Mouse (Mus musculus) kidney, embryonic 15.5 days (tissue): ENCODE results near the gene Syt12. TPM values are rescaled to one million over a fixed set of nuclear protein-coding genes. Genes with fewer than 3 reads are reported as not detected.

Source experiments
- ATAC-seq: fragments of 200-750 bp; cut with Nextera tagmentation; replicated peaks from 2 replicates; pipeline ENCODE4 v1.8.0; 2017; ENCODE audit warnings: moderate TSS enrichment; ENCODE audit not compliant: low FRiP score
- H3K27ac ChIP-seq: fragments of 300-500 bp; sonication (generic); 2 replicates; pipeline ENCODE4 v1.5.1; 2015; ENCODE audit warnings: mild to moderate bottlenecking, inconsistent platforms
- H3K27me3 ChIP-seq: fragments of 300-500 bp; sonication (generic); 2 replicates; pipeline ENCODE4 v1.6.1; 2015; ENCODE audit warnings: inconsistent platforms
- H3K36me3 ChIP-seq: fragments of 300-500 bp; sonication (generic); 2 replicates; pipeline ENCODE4 v1.6.1; 2015; ENCODE audit warnings: inconsistent platforms
- H3K4me1 ChIP-seq: fragments of 300-500 bp; sonication (generic); 2 replicates; pipeline ENCODE4 v1.6.1; 2015; ENCODE audit warnings: inconsistent platforms
- H3K4me2 ChIP-seq: fragments of 300-500 bp; sonication (generic); 2 replicates; pipeline ENCODE4 v1.6.1; 2015; ENCODE audit warnings: moderate library complexity, mild to moderate bottlenecking, inconsistent platforms
- H3K4me3 ChIP-seq: fragments of 300-500 bp; sonication (generic); replicated peaks from 2 replicates; pipeline ENCODE4 v1.5.1; 2015; ENCODE audit warnings: mild to moderate bottlenecking, inconsistent platforms
- H3K9ac ChIP-seq: fragments of 300-500 bp; sonication (generic); 2 replicates; pipeline ENCODE4 v1.6.1; 2015; ENCODE audit warnings: mild to moderate bottlenecking, inconsistent platforms
- H3K9me3 ChIP-seq: fragments of 300-500 bp; sonication (generic); replicated peaks from 2 replicates; pipeline ENCODE4 v1.6.1; 2016; ENCODE audit warnings: inconsistent platforms
- whole genome bisulfite sequencing: fragments of 180-500 bp; shearing (Covaris S2); methylation state at CpG from one replicate; pipeline ENCODE4 v1.1.7; 2015; ENCODE audit warnings: mixed read lengths; 5-methylcytosine and 5-hydroxymethylcytosine counted together
- polyA plus RNA-seq: library from polyadenylated mRNA; unstranded; fragments of >200 nt; fragmentation: Nextera tagmentation; extraction: Ambion mirVana; gene quantifications from 2 replicates; pipeline ENCODE4 v1.2.1, GENCODE M21; 2015

Syt12 gene
- polyA plus RNA-seq, 1 experiment from 2014 or later = 2.9 TPM

DNA sequence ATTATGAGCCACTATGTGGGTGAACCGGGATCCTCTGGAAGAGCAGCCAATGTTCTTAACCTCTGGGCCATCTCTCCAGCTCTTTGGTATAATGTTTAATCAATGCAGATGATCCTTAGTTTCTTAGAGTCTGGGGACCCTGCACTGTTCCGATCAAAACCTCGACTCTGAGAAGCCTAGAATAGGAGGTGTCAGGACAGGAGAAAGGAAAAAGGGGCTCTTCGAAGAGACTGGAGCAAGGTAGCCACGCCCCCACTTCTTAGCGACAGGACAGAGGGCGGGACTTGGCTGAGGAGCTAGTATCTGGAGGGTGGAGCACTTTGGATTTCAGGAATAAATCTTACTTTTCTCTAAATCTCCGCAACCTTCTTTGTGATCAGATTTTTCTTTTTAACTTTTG is 37.0 kb downstream of the Syt12 start:
- no peak for ATAC-seq

DNA sequence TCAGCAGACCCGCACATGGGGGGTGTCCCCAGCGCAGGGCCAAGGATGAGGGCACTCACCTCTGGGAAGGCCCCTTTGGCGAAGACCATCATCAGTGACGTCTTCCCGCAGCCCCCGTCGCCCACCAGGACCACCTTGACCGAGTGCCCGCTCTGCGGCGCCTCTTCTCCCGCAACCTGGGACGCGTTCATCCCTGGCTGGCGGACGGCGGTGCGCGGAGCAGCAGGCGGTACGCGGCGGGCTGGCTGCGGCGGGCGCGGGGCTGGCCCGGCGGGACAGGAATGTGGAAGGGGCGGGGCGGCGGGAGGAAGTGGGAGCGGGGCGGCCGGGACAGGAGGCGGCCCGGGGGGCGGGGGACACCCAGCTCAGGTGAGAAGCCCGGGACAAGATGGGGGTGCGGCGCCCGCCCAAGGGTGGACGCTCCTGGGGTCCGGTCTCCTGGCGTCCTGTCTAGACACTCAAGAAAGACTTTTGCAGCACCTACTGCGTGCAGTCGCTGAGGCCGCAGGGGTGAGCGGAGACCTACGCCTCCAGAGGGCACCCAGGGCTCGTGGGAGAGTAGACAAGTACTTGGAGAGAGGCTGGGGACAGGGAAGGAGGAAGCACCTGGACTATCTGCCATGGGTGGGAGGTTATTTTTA is 38.0 kb downstream of the Syt12 start, which contains the start of gene Rhod:
Gene Rhod (minus strand): TSS at position 272 of the 641 bp plus-strand sequence.
- H3K4me1 ChIP-seq = peaks cover 45% of the 10 kb centered on the region
- H3K27me3 ChIP-seq = no peaks in the 10 kb centered on the region
- H3K9ac ChIP-seq = peak within 1 kb of the TSS; percentile 74
- H3K9me3 ChIP-seq = no peaks in the 10 kb centered on the region
- H3K4me3 ChIP-seq = peak within 1 kb of the TSS; percentile 76
- H3K4me2 ChIP-seq = peak within 1 kb of the TSS; percentile 88
- peak within 1 kb of the TSS; percentile 91 for H3K27ac ChIP-seq
- peaks cover 10% of the 10 kb centered on the region for H3K36me3 ChIP-seq
- 1% methylated on average over 47 of the region's 51 CpGs for WGBS
- peak; percentile 50 for ATAC-seq

More for the DNA sequence above, 37.0 kb downstream of the Syt12 start:
- Histone ChIP-seq H3K4me1 (peaks cover 45% of the 10 kb centered on the region), H3K9me3 (no peaks in the 10 kb centered on the region), H3K27me3 (no peaks in the 10 kb centered on the region), H3K36me3 (peaks cover 10% of the 10 kb centered on the region), H3K27ac (peak overlapping the region; percentile 91), H3K9ac (no peak overlapping the region; the same call in 1 of the 2 replicates), H3K4me3 (peak overlapping the region; percentile 76), H3K4me2 (peak overlapping the region; percentile 88)
- 10% methylated on average over 8 of the region's 8 CpGs for WGBS

- H3K4me1 ChIP-seq = peaks cover 45% of the 10 kb centered on the region
- H3K4me3 ChIP-seq = peak overlapping the region; percentile 76
- peak overlapping the region; percentile 88 for H3K4me2 ChIP-seq
- WGBS = 7% methylated on average over 8 of the region's 8 CpGs
- peaks cover 10% of the 10 kb centered on the region for H3K36me3 ChIP-seq
- ATAC-seq = no peak
- peak overlapping the region; percentile 91 for H3K27ac ChIP-seq
- H3K9me3 ChIP-seq = no peaks in the 10 kb centered on the region
- H3K9ac ChIP-seq = peak overlapping the region; percentile 74
- no peaks in the 10 kb centered on the region for H3K27me3 ChIP-seq
These were observed 38.5 kb downstream of the Syt12 start for GRCm38 (mm10) chr19:4438791-4439160.

- Histone ChIP-seq H3K9me3 (no peaks in the 10 kb centered on the region), H3K9ac (no peak overlapping the region), H3K36me3 (peaks cover 10% of the 10 kb centered on the region), H3K27me3 (no peaks in the 10 kb centered on the region), H3K4me1 (peaks cover 45% of the 10 kb centered on the region), H3K27ac (no peak overlapping the region), H3K4me2 (peak overlapping the region; percentile 88), H3K4me3 (peak overlapping the region; percentile 76)
- no peak for ATAC-seq
- WGBS = 79% methylated on average over 6 of the region's 6 CpGs
These were observed 39.4 kb downstream of the Syt12 start for GRCm38 (mm10) chr19:4437886-4438285.

DNA sequence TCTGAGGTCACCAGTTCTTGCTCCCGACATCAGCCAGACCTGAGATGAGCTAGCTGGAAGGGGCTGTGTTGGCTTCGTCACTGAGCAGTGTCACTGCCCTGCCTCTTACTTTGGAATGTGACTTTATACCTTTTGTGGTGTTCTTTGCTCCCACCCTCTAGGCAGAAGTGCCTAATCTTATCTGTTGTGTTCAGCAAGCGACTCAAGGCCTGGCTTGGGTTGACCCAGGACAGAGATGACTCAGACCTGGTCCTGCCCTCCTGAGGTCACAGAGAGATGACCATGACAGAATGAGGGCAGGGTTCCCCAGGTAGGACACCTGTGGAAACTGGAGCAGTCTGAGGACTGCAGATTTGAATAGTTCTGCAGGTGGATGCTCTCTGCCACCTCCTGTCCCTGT is 41.0 kb downstream of the Syt12 start:
- Histone ChIP-seq H3K4me2 (no peak overlapping the region), H3K4me1 (peaks cover 33% of the 10 kb centered on the region), H3K9me3 (no peaks in the 10 kb centered on the region), H3K36me3 (peaks cover 19% of the 10 kb centered on the region), H3K27me3 (no peaks in the 10 kb centered on the region), H3K9ac (no peak overlapping the region), H3K27ac (no peak overlapping the region), H3K4me3 (no peak overlapping the region)
- no peak for ATAC-seq
- whole genome bisulfite sequencing = 91% methylated on average over 3 of the region's 3 CpGs

GRCm38 (mm10) chr19:4434999-4435398 is 42.2 kb downstream of the Syt12 start:
- H3K4me1 ChIP-seq = peaks cover 21% of the 10 kb centered on the region
- peaks cover 27% of the 10 kb centered on the region for H3K36me3 ChIP-seq
- no peak overlapping the region for H3K4me3 ChIP-seq
- H3K9ac ChIP-seq = no peak overlapping the region
- no peak for ATAC-seq
- no peaks in the 10 kb centered on the region for H3K27me3 ChIP-seq
- no peaks in the 10 kb centered on the region for H3K9me3 ChIP-seq
- H3K4me2 ChIP-seq = no peak overlapping the region
- WGBS = 100% methylated on average over 1 of the region's 1 CpGs
- H3K27ac ChIP-seq = no peak overlapping the region

DNA sequence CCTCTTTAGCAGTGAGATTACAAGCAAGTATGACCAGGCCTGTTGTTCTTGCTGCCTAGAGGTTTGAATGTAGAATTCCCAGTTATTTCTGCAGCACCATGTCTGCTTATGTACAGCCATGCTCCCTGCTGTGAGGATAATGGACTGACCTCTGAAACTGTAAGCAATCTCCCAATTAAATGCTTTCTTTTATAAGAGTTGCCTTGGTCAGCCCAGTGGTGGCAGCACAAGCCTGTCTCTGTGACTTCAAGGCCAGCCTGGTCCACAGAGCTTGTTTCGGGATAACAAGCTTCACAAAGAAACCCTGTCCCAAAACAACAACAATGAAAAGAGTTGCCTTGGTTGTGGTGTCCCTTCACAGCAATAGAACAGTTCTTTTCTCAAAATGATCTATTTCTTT is 43.5 kb downstream of the Syt12 start:
- H3K36me3 ChIP-seq = peaks cover 37% of the 10 kb centered on the region
- no peak for ATAC-seq
- 75% methylated on average over 1 of the region's 1 CpGs for WGBS
- peaks cover 11% of the 10 kb centered on the region for H3K4me1 ChIP-seq
- no peak overlapping the region for H3K9ac ChIP-seq
- H3K4me2 ChIP-seq = no peak overlapping the region
- H3K27me3 ChIP-seq = no peaks in the 10 kb centered on the region
- H3K9me3 ChIP-seq = no peaks in the 10 kb centered on the region
- no peak overlapping the region for H3K27ac ChIP-seq
- no peak overlapping the region for H3K4me3 ChIP-seq

GRCm38 (mm10) chr19:4430091-4430620 is 47.1 kb downstream of the Syt12 start:
- Histone ChIP-seq H3K9ac (no peak overlapping the region), H3K36me3 (peaks cover 52% of the 10 kb centered on the region), H3K4me3 (no peak overlapping the region), H3K4me1 (no peaks in the 10 kb centered on the region), H3K27me3 (no peaks in the 10 kb centered on the region), H3K4me2 (no peak overlapping the region), H3K9me3 (no peaks in the 10 kb centered on the region), H3K27ac (no peak overlapping the region)
- WGBS = 92% methylated on average over 4 of the region's 4 CpGs
- ATAC-seq = no peak

DNA sequence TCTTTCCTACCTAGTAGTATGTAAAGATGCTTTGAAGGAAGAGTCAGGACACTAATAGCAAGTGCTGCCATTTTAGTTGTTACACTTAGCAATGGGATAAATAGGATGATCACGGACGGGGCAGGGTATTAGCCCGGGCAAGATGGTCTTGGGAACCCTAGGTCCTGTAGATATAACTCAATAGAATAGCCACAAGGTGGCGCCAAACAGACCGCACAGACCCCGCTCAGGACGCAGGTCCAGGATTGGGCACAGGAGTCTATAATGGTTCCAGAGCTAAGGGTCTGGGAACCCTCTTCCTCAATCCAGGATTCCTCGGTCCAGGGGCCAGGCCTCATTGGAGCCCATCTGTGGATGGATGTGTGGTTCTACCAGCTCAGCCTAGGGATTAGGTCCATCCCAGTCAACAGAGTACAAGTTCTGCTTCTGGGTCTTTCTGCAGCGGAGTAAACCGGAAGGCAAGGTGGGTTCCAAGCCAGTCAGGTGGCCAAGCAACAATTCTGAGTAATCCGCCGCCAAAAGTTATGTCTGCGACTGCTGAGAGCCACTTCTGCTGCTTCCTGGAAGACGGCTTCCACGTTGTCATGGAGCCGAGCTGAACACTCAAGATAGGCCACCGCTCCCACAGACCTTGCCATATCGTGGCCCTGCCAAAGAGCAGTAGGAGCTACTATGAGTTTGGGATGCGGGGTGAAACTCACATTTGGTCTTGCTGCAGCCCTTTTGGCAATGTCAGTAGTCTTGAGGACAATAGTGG is 51.5 kb downstream of the Syt12 start:
- Histone ChIP-seq H3K27me3 (no peaks in the 10 kb centered on the region), H3K4me1 (no peaks in the 10 kb centered on the region), H3K9me3 (no peaks in the 10 kb centered on the region), H3K27ac (no peak overlapping the region), H3K4me3 (no peak overlapping the region), H3K9ac (no peak overlapping the region), H3K4me2 (no peak overlapping the region), H3K36me3 (peaks cover 74% of the 10 kb centered on the region)
- no peak for ATAC-seq
- WGBS = 78% methylated on average over 19 of the region's 19 CpGs

DNA sequence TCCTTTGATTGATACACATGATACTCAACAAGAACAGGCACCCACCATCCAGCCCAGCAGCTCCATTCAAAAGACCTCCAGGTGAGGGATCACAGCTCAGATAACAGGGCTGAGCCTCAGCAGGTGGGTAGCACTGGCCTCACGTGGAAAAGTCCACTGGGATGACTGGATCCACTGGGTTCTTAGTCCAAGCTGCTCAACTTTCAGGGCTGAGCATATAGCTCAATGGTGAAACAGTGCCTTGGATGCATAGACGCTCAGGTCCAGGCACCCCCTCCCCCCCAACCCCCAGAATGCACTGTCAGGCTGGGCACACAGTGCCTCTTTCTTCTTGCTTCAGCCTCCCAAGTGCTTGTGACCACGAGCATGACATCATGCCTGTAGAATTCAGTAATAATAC is 54.2 kb downstream of the Syt12 start:
- no peak overlapping the region for H3K4me3 ChIP-seq
- no peak overlapping the region for H3K4me2 ChIP-seq
- no peaks in the 10 kb centered on the region for H3K9me3 ChIP-seq
- WGBS = 92% methylated on average over 3 of the region's 3 CpGs
- H3K27me3 ChIP-seq = no peaks in the 10 kb centered on the region
- no peak overlapping the region for H3K9ac ChIP-seq
- no peak for ATAC-seq
- H3K27ac ChIP-seq = no peak overlapping the region
- no peaks in the 10 kb centered on the region for H3K4me1 ChIP-seq
- peaks cover 61% of the 10 kb centered on the region for H3K36me3 ChIP-seq

- WGBS = 94% methylated on average over 3 of the region's 3 CpGs
These were observed 54.7 kb downstream of the Syt12 start for GRCm38 (mm10) chr19:4422581-4422980.

DNA sequence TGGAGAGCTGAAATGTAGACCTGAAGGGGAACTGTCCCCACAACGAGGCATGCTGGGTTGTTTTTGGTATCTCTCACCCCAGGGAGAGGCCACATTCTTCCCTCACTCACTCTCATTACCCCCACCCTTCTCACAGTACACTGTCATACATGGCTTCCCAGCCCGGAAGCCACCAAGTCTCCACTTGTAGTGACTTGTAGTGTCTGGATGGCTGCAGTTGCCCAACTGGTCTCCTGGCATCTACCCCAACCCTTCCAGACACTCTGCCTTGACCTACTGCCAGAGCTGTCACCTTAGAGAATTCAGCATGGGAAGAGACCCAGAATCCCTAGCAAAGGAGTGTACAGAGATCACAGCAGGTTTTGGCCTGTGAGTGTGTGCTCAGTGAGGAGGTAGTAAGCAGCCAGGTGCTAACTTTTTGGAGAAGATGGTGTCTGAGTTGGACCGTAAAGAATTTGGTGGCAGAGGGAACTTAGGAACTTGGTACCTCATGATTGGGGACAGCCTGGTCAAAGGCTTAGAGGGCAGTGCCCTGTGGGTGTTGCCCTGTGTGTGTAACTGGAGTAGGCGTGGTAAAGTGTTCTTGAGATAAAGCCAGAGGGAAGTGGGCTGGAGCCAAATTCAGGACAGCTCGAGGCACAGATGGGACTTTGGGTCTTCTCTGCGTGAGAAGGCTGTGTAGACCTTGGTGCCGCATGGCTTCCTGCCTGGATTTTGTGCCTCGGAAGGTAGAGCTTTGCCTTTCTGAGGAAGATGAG is 56.9 kb downstream of the Syt12 start:
- Histone ChIP-seq H3K9ac (no peak overlapping the region), H3K36me3 (peaks cover 38% of the 10 kb centered on the region), H3K27ac (no peak overlapping the region), H3K4me2 (no peak overlapping the region), H3K4me1 (no peaks in the 10 kb centered on the region), H3K4me3 (no peak overlapping the region), H3K27me3 (no peaks in the 10 kb centered on the region), H3K9me3 (no peaks in the 10 kb centered on the region)
- ATAC-seq = no peak
- WGBS = 89% methylated on average over 8 of the region's 8 CpGs

More at GRCm38 (mm10) chr19:4422581-4422980, 54.7 kb downstream of the Syt12 start:
- Histone ChIP-seq H3K36me3 (peaks cover 58% of the 10 kb centered on the region), H3K4me3 (no peak overlapping the region), H3K9me3 (no peaks in the 10 kb centered on the region), H3K9ac (no peak overlapping the region), H3K27ac (no peak overlapping the region), H3K4me1 (no peaks in the 10 kb centered on the region), H3K27me3 (no peaks in the 10 kb centered on the region), H3K4me2 (no peak overlapping the region)
- no peak for ATAC-seq
